Mouse (Mus musculus) MEL (cell line): ENCODE results near the gene Cep55.

Source experiments
- CTCF ChIP-seq, 3 experiments: IDR thresholded peaks in 2 of 3; conservative IDR thresholded peaks in 1 of 3; 2 replicates each; pipeline ENCODE4 v1.5.1; 2011 to 2012; ENCODE audit warnings: low read length in 3 of 3, low read depth in 2 of 3, mild to moderate bottlenecking in 2 of 3, improper control_type of control experiment in 1 of 3, inconsistent platforms in 1 of 3, mixed read lengths in 1 of 3, moderate library complexity in 1 of 3; ENCODE audit not compliant: control insufficient read depth in 1 of 3, insufficient read depth in 1 of 3, poor library complexity in 1 of 3, severe bottlenecking in 1 of 3
- GATA1 ChIP-seq: IDR thresholded peaks from 2 replicates; pipeline ENCODE4 v1.6.1; 2011; ENCODE audit warnings: low read depth, low read length, improper control_type of control experiment
- USF2 ChIP-seq, 2 experiments: IDR thresholded peaks; 2 replicates each; pipeline ENCODE4 v1.6.1; 2011 to 2012; ENCODE audit warnings: improper control_type of control experiment in 2 of 2, low read length in 2 of 2, borderline replicate concordance in 1 of 2, inconsistent platforms in 1 of 2, low read depth in 1 of 2, mild to moderate bottlenecking in 1 of 2; ENCODE audit not compliant: insufficient read depth in 1 of 2

GRCm38 (mm10) chr19:38026211-38026624 is 28.6 kb upstream of the Cep55 start:
- TF ChIP-seq GATA1, result no peak
- no peak for TF ChIP-seq CTCF (IDR thresholded peaks at IDR 0.05 in 2 of 3, conservative IDR thresholded peaks at IDR 0.05 in 1 of 3; ENCODE audit: control insufficient read depth in 1 of 3, insufficient read depth in 1 of 3, low read depth in 2 of 3, low read length in 3 of 3, poor library complexity in 1 of 3, severe bottlenecking in 1 of 3)
- TF ChIP-seq USF2 (IDR thresholded peaks at IDR 0.05; ENCODE audit: borderline replicate concordance in 1 of 2, insufficient read depth in 1 of 2, low read depth in 1 of 2, low read length in 2 of 2), result no peak
